Mouse (Mus musculus): ENCODE data around the gene Cdk18.

Gene Cdk18

DNA sequence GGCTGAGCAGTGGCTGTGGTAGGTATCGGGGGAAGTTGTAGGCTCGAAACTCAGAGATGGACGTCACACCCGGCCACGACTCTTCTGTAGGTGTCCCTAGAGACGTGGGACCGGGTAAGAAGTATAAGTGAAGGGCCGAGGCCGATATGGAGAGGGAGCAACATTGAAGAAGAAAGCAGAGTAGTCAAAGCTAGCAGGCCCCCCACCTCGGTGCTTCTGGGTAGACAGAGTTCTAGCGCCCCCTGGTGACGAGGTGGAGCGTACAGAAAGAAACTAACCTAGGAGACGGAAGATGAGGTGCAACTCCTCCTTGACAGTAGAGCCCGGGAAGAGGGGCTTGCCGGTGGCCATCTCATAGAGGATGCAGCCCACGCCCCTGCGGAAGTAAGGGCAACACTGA, 22.9 kb downstream of the Cdk18 start:
- DNase-seq (ENCODE audit: extremely low read depth, low read depth, low spot score): no peak

DNA sequence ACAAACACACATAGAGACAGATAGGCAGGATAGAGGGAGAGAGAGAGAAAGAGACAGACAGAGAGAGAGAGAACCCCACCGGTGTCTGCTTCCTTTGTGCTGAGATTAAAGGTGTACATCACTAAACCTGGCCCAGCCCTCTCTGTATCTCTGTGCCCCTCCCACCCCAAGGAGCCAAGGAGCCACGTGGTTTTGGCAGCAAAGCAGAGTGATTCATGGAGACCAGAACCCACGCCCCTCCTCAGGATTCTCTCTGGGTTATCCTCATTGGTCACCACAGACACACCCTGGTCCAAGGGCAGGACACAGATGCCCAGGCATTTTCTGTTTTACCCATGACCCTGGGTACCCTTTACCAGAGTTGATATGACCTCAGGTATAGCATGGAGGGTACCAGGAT, 26.4 kb downstream of the Cdk18 start:
- DNase-seq (ENCODE audit: extremely low read depth, low read depth, low spot score): no peak

DNA sequence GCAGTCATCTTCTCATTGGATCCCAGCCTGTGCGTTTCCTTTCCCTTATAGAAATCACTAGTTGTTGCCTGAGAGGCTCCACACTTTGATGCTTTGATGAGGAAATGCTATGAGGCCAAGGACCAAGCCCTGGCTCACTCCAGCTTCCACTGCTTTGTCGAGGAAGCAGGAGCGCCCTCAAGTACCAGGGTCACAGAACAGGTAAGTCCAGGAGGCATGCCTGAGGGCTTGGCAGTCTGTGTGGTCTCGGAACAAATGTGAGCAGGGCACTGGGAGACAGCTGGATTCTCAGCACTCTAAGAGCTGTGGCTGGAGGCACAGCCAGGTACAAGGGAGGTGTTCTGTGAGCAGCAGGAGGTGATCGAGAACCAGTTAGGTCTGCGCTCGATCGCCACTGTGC, 27.1 kb downstream of the Cdk18 start:
- no peak for DNase-seq (ENCODE audit: extremely low read depth, low read depth, low spot score)

DNA sequence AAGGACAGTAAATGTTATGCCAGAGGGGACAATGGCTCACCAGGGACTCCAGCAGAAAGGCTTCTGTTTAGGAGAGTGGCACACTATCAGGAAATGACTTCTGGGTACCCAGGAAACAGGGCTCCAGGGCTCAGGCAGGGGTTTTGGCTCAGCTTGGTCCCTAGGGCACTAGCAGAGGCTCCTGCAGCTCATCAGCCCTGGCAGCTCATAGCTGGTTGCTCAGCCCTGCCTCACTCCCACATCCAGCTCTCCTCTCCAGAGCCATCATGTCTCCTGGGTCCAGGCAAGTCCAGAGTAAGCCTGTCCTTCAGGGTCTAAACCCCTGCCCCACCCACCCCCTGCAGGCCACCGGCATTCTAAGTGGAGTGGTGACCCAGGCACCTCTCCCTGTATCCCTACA, 28.1 kb downstream of the Cdk18 start:
- no peak for DNase-seq (ENCODE audit: extremely low read depth, low read depth, low spot score)

DNA sequence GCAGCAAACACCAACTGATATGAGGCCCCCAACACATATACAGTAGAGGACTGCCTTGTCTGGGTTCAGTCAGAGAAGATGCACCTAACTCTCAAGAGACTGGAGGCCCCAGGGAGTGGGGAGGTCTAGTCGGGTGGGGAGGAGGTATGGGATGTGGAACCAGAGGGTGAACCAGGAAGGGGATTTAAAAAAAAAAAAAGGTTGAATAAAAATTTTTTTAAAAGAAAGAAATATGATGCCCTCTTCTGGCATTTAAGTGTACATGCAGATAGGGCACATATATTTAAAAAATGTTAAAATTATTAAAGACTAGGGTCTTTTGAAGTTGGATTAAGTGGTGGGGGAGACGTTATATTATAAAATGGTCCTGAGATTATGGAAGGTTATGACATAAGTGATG, 30.1 kb downstream of the Cdk18 start:
- DNase-seq (ENCODE audit: extremely low read depth, low read depth, low spot score): no peak

DNA sequence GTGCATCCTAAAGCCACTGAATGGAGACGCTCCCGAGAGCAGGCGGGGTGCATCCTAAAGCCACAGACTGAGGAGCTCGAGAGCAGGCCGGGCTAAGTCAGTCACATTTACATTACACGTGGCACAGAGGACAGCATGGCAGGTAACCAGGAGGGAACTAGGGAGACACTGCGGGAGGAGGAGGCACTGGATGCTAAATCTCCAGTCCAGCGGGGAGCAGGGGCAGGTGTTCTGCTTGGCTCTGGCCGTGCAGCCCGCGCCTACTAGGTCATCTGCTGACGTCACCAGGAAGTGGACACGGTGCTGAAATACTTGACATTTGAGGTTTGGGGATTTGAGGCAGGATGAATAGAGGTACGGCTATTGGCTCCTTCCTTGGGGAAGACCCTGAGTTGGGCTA, 35.1 kb downstream of the Cdk18 start:
- DNase-seq (ENCODE audit: extremely low read depth, low read depth, low spot score): no peak

GRCm38 (mm10) chr1:132101953-132102697, 37.4 kb downstream of the Cdk18 start:
- DNase-seq (ENCODE audit: extremely low read depth, low read depth, low spot score): no peak

- peak; percentile 76 for DNase-seq (ENCODE audit: extremely low read depth, low read depth, low spot score)
Observed at GRCm38 (mm10) chr1:132099775-132100174, 39.7 kb downstream of the Cdk18 start.

- no peak for DNase-seq (ENCODE audit: extremely low read depth, low read depth, low spot score)
Observed at GRCm38 (mm10) chr1:132099016-132099415, 40.5 kb downstream of the Cdk18 start.

DNA sequence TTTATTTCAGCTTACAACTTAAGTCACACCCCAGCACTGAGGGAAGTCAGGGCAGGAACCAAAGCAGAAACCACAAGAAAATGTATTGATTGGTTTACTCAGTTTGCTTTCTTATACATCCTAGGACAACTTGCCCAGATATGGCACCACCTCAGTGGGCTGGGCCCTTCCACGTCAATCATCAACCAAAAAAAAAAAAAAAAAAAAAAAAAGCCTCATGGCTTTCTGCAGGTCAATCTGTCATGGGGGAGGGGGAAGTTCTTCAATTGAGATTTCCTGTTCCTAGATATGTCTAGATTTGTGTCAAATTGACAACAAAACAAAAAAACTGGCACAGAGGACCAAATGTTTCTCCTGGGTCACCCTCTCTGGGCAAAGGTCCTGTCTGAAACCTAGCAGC, 41.4 kb downstream of the Cdk18 start:
- no peak for DNase-seq (ENCODE audit: extremely low read depth, low read depth, low spot score)

- DNase-seq (ENCODE audit: extremely low read depth, low read depth, low spot score): no peak
Observed at GRCm38 (mm10) chr1:132095356-132096004, 44.0 kb downstream of the Cdk18 start.

DNA sequence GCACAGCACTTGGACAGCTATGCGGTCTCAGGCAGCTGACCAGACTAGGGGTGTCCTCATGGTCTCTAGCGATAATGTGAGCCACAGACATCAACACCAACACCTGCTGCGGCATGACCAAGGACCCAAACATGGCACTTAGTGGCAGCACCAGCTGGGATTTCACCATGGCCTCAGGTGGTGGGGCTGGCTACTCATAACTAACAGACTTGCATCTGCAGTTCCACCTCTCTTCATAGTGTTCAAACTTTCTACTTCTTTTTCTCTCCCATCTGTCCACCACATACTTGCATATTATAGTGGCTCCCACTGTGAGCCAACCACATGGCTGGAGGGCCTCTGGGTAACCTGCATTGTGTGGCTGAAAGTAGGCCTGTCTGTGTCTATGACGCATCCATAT, 46.2 kb downstream of the Cdk18 start:
- DNase-seq (ENCODE audit: extremely low read depth, low read depth, low spot score): no peak

- no peak for DNase-seq (ENCODE audit: extremely low read depth, low read depth, low spot score)
Observed at GRCm38 (mm10) chr1:132090266-132090665, 49.2 kb downstream of the Cdk18 start.

DNA sequence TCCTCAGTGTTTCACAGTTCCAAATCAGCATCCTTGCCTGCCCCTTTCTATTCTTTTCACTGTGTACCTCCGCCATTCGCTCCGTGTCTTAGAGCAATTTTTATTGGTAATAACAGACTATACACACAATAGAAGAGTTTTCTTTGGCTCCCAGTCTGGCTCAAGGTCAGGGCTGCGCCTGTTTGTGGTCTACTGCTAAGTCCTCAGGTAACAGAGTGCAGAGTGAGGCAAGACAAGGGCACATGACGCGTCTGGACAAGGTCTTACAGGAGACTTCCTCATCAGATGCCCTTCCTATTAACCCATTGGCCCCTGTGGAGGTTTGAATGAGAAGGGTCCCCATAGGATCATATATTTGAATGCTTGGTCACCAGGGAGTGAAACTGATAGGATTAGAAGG, 49.7 kb downstream of the Cdk18 start:
- DNase-seq (ENCODE audit: extremely low read depth, low read depth, low spot score): no peak

- no peak for DNase-seq (ENCODE audit: extremely low read depth, low read depth, low spot score)
Observed at GRCm38 (mm10) chr1:132088181-132088671, 51.3 kb downstream of the Cdk18 start.

DNA sequence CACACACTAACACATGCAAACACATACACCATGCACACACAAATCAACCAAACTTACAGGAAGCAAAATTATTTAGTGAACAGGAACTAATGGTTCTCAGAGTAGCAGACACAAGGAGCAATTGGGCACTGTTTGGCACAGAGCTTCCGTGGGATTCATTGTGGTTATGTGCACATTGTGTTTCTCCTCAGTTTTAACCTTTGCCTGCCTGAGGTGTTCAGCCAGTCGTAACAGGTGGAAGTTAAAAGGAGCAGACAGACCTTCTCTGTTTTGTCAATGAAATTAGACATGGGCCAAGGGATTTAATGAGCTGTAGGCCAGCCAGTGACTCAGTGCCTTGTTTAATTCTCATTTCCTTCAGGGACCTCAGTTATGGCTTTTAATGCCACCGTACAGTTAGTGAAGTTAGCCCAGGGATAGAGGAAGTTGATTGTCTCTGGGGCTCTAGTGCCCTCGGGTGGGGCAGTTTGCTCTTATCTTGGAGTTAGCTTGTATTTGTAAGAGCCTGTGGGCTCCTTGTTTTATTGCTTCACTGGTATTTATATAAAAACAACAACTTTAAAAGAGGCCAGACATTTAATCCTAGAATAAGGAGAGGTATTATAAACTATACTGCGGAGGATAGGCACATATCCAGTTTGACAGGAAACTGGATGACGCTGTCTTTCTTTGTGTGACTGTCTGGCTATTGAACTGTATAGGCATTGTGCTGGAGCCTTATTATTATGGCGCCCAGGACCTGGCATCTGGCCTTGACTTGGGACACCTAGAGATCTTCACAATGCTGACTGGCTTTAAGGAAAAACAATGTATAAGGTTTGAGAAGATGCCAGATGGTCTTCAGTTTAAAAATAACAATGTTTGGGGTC, 54.1 kb downstream of the Cdk18 start:
- DNase-seq (ENCODE audit: extremely low read depth, low read depth, low spot score): no peak

GRCm38 (mm10) chr1:132078413-132078812, 61.1 kb downstream of the Cdk18 start:
- no peak for DNase-seq (ENCODE audit: extremely low read depth, low read depth, low spot score)

DNA sequence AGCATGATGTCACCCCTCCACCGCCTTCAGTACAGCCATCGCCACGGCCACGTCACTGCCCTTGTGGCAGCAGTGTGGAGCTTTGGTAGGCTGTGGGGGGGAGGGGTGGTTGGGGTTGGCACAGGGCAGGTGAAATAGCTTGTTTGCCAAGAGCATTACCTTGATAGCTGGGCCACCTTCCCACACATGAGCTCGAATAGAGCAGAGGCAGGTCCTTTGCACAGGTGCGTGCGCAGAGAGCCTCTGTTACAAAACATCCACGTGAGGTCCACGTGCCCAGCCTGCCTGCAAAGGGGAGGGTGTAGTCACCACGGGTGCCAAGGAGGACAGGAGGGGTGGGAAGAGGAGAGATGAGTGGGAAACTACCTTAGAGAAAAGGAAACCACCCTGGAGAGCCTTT, 63.9 kb downstream of the Cdk18 start:
- no peak for DNase-seq (ENCODE audit: extremely low read depth, low read depth, low spot score)

GRCm38 (mm10) chr1:132070659-132071058, 68.8 kb downstream of the Cdk18 start:
- no peak for DNase-seq (ENCODE audit: extremely low read depth, low read depth, low spot score)

DNA sequence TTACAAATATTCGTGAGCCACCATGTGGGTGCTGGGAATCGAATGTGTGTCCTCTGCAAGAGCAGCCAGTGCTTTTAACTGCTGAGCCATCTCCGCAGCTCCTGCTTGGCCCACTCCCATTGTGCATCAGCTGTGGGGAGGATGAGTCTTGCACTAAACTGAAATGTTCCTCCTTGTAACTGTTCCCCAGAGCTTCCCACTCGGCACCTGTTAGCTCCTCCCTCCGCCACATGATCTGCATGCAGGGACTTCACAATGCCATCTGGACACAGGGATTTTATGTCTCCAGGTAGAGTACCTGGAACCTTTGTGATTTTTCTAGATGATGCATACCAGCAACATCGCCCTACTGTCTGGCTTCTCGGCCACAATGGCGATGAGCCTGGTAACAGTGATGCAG, 70.0 kb downstream of the Cdk18 start:
- no peak for DNase-seq (ENCODE audit: extremely low read depth, low read depth, low spot score)
